Mouse (Mus musculus): Measurements from ENCODE around the gene Znrf2. TPM values are rescaled to one million over a fixed set of nuclear protein-coding genes. Genes with fewer than 3 reads are reported as not detected.

Znrf2 gene
- polyA plus RNA-seq, 2 experiments, result 5.5 to 6.3 TPM

DNA sequence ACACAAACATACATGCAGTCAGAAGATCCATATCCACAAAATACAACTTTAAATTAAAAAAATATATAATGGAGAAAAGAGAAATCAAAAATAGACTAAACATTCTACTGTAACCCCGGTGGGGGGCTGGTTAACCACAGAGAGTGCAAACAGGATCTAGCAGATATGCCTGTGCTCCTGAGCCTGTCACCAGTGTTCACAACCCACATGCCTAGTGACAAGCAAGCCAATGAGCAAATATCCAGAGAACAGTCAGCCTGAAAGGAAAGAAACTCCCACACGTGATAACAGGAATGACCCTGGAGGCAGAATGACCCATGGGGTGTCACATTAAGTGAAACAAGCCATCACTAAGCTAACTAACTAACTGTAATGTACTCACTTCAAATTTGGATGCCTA is 119.8 kb downstream of the Znrf2 start:
- H3K9ac ChIP-seq (ENCODE audit: low read depth, low read length, severe bottlenecking), result no peak overlapping the region
- no peaks in the 10 kb centered on the region for H3K36me3 ChIP-seq (ENCODE audit: control insufficient read depth, insufficient read depth, low read length)
- TF ChIP-seq POLR2A (IDR thresholded peaks at IDR 0.05; ENCODE audit: borderline replicate concordance, extremely low read depth, insufficient read depth, insufficient read length), result no peak
- no peak overlapping the region for H3K27ac ChIP-seq (replicated peaks; ENCODE audit: low read depth, low read length)
- H3K4me2 ChIP-seq (replicated peaks; ENCODE audit: low read depth, low read length, severe bottlenecking), result no peak overlapping the region
- DNase-seq (ENCODE audit: low spot score) (no peak), ATAC-seq (ENCODE audit: low FRiP score, low read depth) (no peak)
- 77% methylated on average over 2 of the region's 2 CpGs for WGBS
- no peaks in the 10 kb centered on the region for H3K4me1 ChIP-seq (ENCODE audit: control insufficient read depth, insufficient read depth, low read length)
- H3K4me3 ChIP-seq (replicated peaks; ENCODE audit: low read length), result no peak overlapping the region
- no peaks in the 10 kb centered on the region for H3K27me3 ChIP-seq (ENCODE audit: control insufficient read depth, insufficient read depth, low read length)
- H3K9me3 ChIP-seq (ENCODE audit: control insufficient read depth, low read length), result no peaks in the 10 kb centered on the region

DNA sequence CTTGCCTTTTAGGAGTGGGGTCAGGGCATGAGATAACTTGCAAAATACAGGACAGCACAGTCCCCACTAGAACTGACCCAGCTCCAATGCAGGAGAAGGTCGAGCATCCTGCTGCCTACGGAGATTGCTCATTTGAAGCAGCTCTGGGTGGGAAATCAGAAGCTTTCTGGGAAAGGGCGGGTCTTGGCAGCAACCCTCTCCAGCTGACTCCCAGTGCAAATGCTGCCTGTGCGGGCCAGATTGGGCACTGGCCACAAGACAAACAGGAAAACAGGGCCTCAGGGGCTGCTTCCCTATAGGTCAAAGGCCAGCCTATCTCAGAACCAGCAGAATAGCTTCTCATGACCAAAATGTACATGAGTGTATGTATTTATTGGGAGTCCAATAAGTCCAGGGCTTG is 122.9 kb downstream of the Znrf2 start:
- Histone ChIP-seq H3K4me3 (replicated peaks; ENCODE audit: low read length) (no peak overlapping the region), H3K9me3 (ENCODE audit: control insufficient read depth, low read length) (no peaks in the 10 kb centered on the region), H3K27ac (replicated peaks; ENCODE audit: low read depth, low read length) (no peak overlapping the region), H3K4me2 (replicated peaks; ENCODE audit: low read depth, low read length, severe bottlenecking) (no peak overlapping the region), H3K4me1 (ENCODE audit: control insufficient read depth, insufficient read depth, low read length) (no peaks in the 10 kb centered on the region), H3K27me3 (ENCODE audit: control insufficient read depth, insufficient read depth, low read length) (0 out of 2 replicates have a peak, but pooled peaks cover 8% of the 10 kb centered on the region), H3K36me3 (ENCODE audit: control insufficient read depth, insufficient read depth, low read length) (0 out of 2 replicates have a peak, but pooled peaks cover under 1% of the 10 kb centered on the region), H3K9ac (ENCODE audit: low read depth, low read length, severe bottlenecking) (no peak overlapping the region)
- ATAC-seq (ENCODE audit: low FRiP score, low read depth) (no peak), DNase-seq (ENCODE audit: low spot score) (no peak)
- TF ChIP-seq POLR2A (IDR thresholded peaks at IDR 0.05; ENCODE audit: borderline replicate concordance, extremely low read depth, insufficient read depth, insufficient read length), result no peak
- WGBS, result 63% methylated on average over 4 of the region's 4 CpGs

DNA sequence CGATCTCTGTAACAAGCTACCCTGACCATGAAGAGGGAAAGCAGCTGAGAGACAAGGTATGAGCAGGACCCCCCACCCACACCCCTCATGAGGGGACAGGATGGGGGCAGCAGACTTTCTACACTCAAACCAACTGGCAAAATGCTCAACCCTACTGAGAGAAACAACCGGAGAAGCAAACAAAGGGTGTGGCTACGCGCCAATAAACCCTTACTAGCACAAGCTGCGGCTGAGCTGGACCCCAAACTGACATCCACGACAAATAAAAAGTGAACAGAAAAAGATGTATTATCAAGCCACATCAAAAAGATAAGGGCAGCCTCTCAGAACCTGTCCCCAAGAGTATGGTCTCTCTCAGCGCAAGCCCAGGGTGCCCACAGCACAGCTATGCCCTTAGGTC is 123.4 kb downstream of the Znrf2 start:
- H3K9ac ChIP-seq (ENCODE audit: low read depth, low read length, severe bottlenecking), result no peak overlapping the region
- H3K4me3 ChIP-seq (replicated peaks; ENCODE audit: low read length), result no peak overlapping the region
- H3K27me3 ChIP-seq (ENCODE audit: control insufficient read depth, insufficient read depth, low read length), result 0 out of 2 replicates have a peak, but pooled peaks cover 8% of the 10 kb centered on the region
- no peak overlapping the region for H3K27ac ChIP-seq (replicated peaks; ENCODE audit: low read depth, low read length)
- no peaks in the 10 kb centered on the region for H3K9me3 ChIP-seq (ENCODE audit: control insufficient read depth, low read length)
- H3K36me3 ChIP-seq (ENCODE audit: control insufficient read depth, insufficient read depth, low read length), result 0 out of 2 replicates have a peak, but pooled peaks cover 3% of the 10 kb centered on the region
- DNase-seq (ENCODE audit: low spot score), result no peak
- WGBS, result 68% methylated on average over 7 of the region's 7 CpGs
- TF ChIP-seq POLR2A (IDR thresholded peaks at IDR 0.05; ENCODE audit: borderline replicate concordance, extremely low read depth, insufficient read depth, insufficient read length), result no peak
- H3K4me2 ChIP-seq (replicated peaks; ENCODE audit: low read depth, low read length, severe bottlenecking), result no peak overlapping the region
- no peak for ATAC-seq (ENCODE audit: low FRiP score, low read depth)
- no peaks in the 10 kb centered on the region for H3K4me1 ChIP-seq (ENCODE audit: control insufficient read depth, insufficient read depth, low read length)

DNA sequence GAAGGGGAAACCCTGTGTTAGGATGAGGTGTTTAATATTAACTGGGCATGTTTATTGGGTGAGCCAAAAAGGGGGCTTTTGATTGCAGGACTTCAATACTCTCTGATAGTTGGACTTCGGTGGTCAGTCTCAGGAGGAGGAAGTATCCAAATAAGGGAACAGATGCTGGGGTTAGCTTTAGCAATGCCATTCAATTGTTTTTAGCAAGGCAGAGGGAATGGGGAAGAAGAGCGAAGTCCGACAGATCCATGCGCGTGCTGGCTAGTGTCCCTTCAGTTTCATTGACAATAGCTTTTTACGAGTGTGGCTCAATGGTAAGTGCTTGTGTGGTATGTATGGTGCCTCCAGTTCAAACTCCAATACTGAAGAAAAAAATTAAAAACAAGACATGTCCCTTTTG is 124.4 kb downstream of the Znrf2 start:
- no peak overlapping the region for H3K27ac ChIP-seq (replicated peaks; ENCODE audit: low read depth, low read length)
- H3K27me3 ChIP-seq (ENCODE audit: control insufficient read depth, insufficient read depth, low read length), result 0 out of 2 replicates have a peak, but pooled peaks cover 8% of the 10 kb centered on the region
- no peak overlapping the region for H3K4me2 ChIP-seq (replicated peaks; ENCODE audit: low read depth, low read length, severe bottlenecking)
- H3K9ac ChIP-seq (ENCODE audit: low read depth, low read length, severe bottlenecking), result no peak overlapping the region
- ATAC-seq (ENCODE audit: low FRiP score, low read depth) (no peak), DNase-seq (ENCODE audit: low spot score) (no peak)
- no peak for TF ChIP-seq POLR2A (IDR thresholded peaks at IDR 0.05; ENCODE audit: borderline replicate concordance, extremely low read depth, insufficient read depth, insufficient read length)
- no peak overlapping the region for H3K4me3 ChIP-seq (replicated peaks; ENCODE audit: low read length)
- WGBS, result 94% methylated on average over 6 of the region's 6 CpGs
- H3K36me3 ChIP-seq (ENCODE audit: control insufficient read depth, insufficient read depth, low read length), result 0 out of 2 replicates have a peak, but pooled peaks cover 3% of the 10 kb centered on the region
- H3K9me3 ChIP-seq (ENCODE audit: control insufficient read depth, low read length), result no peaks in the 10 kb centered on the region
- no peaks in the 10 kb centered on the region for H3K4me1 ChIP-seq (ENCODE audit: control insufficient read depth, insufficient read depth, low read length)

Other genes with a start within 250 kb of the Znrf2 start
- gene Plekha8, start 221.8 kb upstream of the Znrf2 start, polyA plus RNA-seq (2012; rRNA removed), result 12.6 and 15.5 TPM in 2 replicates
- 14.0 and 15.5 TPM in 2 replicates for gene Plekha8, start 221.8 kb upstream of the Znrf2 start, polyA plus RNA-seq (2014; fragmentation: Nextera tagmentation; extraction: Ambion mirVana)
- gene Fkbp14, start 219.6 kb upstream of the Znrf2 start, polyA plus RNA-seq (2012; rRNA removed), result 57.0 and 59.1 TPM in 2 replicates
- gene Fkbp14, start 219.6 kb upstream of the Znrf2 start, polyA plus RNA-seq (2014; fragmentation: Nextera tagmentation; extraction: Ambion mirVana), result 59.6 and 71.0 TPM in 2 replicates
- gene Mturn, start 135.3 kb upstream of the Znrf2 start, polyA plus RNA-seq (2012; rRNA removed), result 8.4 and 9.3 TPM in 2 replicates
- 13.0 and 15.5 TPM in 2 replicates for gene Mturn, start 135.3 kb upstream of the Znrf2 start, polyA plus RNA-seq (2014; fragmentation: Nextera tagmentation; extraction: Ambion mirVana)
- gene Nod1, start 155.7 kb downstream of the Znrf2 start, polyA plus RNA-seq (2012; rRNA removed), result 13.1 and 15.9 TPM in 2 replicates
- 7.4 and 9.1 TPM in 2 replicates for gene Nod1, start 155.7 kb downstream of the Znrf2 start, polyA plus RNA-seq (2014; fragmentation: Nextera tagmentation; extraction: Ambion mirVana)
- gene Ggct, start 176.0 kb downstream of the Znrf2 start, polyA plus RNA-seq (2012; rRNA removed), result 2.0 and 4.0 TPM in 2 replicates
- gene Ggct, start 176.0 kb downstream of the Znrf2 start, polyA plus RNA-seq (2014; fragmentation: Nextera tagmentation; extraction: Ambion mirVana), result 9.3 and 11.4 TPM in 2 replicates
- 67.5 and 81.9 TPM in 2 replicates for gene Gars, start 221.1 kb downstream of the Znrf2 start, polyA plus RNA-seq (2012; rRNA removed)
- 133 and 136 TPM in 2 replicates for gene Gars, start 221.1 kb downstream of the Znrf2 start, polyA plus RNA-seq (2014; fragmentation: Nextera tagmentation; extraction: Ambion mirVana)

All from limb, embryonic 14.5 days (tissue).